Mouse (Mus musculus) spleen, adult 2 months (tissue): ENCODE measurements around the gene Serinc5.

Experiments used
- CTCF ChIP-seq: fragments of 200-500 bp; IDR thresholded peaks from 2 replicates; pipeline ENCODE4 v1.5.1; 2011; ENCODE audit warnings: mild to moderate bottlenecking, inconsistent platforms; ENCODE audit not compliant: insufficient read depth, insufficient read length, insufficient replicate concordance; ENCODE audit errors: extremely low read depth
- POLR2A ChIP-seq: fragments of 200-500 bp; IDR thresholded peaks from 2 replicates; pipeline ENCODE4 v1.6.1; 2011; ENCODE audit warnings: low read depth, low read length, inconsistent platforms

GRCm38 (mm10) chr13:92753676-92754075 lies 142.8 kb downstream of the Serinc5 start:
- TF ChIP-seq CTCF (no peak), POLR2A (no peak)
